Mouse (Mus musculus) lung, embryonic 15.5 days (tissue): Measurements from ENCODE around the gene Gfpt2. TPM values are rescaled to one million over a fixed set of nuclear protein-coding genes. Genes with fewer than 3 reads are reported as not detected.

Source experiments
- ATAC-seq: fragments of 200-750 bp; cut with Nextera tagmentation; 2 replicates; pipeline ENCODE4 v1.8.0; 2017; ENCODE audit warnings: moderate number of reproducible peaks, borderline replicate concordance; ENCODE audit not compliant: low FRiP score, low TSS enrichment; ENCODE audit errors: extremely low read depth
- H3K27ac ChIP-seq: fragments of 300-500 bp; sonication (generic); 2 replicates; pipeline ENCODE4 v1.5.1; 2015; ENCODE audit warnings: moderate library complexity, mild to moderate bottlenecking, inconsistent platforms
- H3K27me3 ChIP-seq: fragments of 300-500 bp; sonication (generic); 2 replicates; pipeline ENCODE4 v1.6.1; 2015; ENCODE audit warnings: inconsistent platforms
- H3K36me3 ChIP-seq: fragments of 300-500 bp; sonication (generic); 2 replicates; pipeline ENCODE4 v1.6.1; 2015; ENCODE audit warnings: inconsistent platforms
- H3K4me1 ChIP-seq: fragments of 300-500 bp; sonication (generic); 2 replicates; pipeline ENCODE4 v1.6.1; 2015; ENCODE audit warnings: inconsistent platforms
- H3K4me2 ChIP-seq: fragments of 300-500 bp; sonication (generic); 2 replicates; pipeline ENCODE4 v1.6.1; 2015; ENCODE audit warnings: inconsistent platforms, mild to moderate bottlenecking, moderate library complexity
- H3K4me3 ChIP-seq: fragments of 300-500 bp; sonication (generic); 2 replicates; pipeline ENCODE4 v1.5.1; 2015; ENCODE audit warnings: mild to moderate bottlenecking, inconsistent platforms
- H3K9ac ChIP-seq: fragments of 300-500 bp; sonication (generic); 2 replicates; pipeline ENCODE4 v1.6.1; 2015; ENCODE audit warnings: inconsistent platforms
- H3K9me3 ChIP-seq: fragments of 300-500 bp; sonication (generic); 2 replicates; pipeline ENCODE4 v1.6.1; 2016; ENCODE audit warnings: inconsistent platforms
- WGBS: fragments of 180-500 bp; shearing (Covaris S2); methylation state at CpG from one replicate; pipeline ENCODE4 v1.1.7; 2015; 5-methylcytosine and 5-hydroxymethylcytosine counted together
- polyA plus RNA-seq: library from polyadenylated mRNA; unstranded; fragments of >200 nt; fragmentation: Nextera tagmentation; extraction: Ambion mirVana; gene quantifications from 2 replicates; pipeline ENCODE4 v1.2.1, GENCODE M21; 2015

Gene Gfpt2
- polyA plus RNA-seq, 1 experiment from 2014 or later: 10.6 TPM

GRCm38 (mm10) chr11:49844311-49844710, 50.3 kb downstream of the Gfpt2 start:
- no peak overlapping the region for H3K4me2 ChIP-seq
- no peaks in the 10 kb centered on the region for H3K9me3 ChIP-seq
- peaks cover 21% of the 10 kb centered on the region for H3K4me1 ChIP-seq
- no peak for ATAC-seq
- H3K9ac ChIP-seq: no peak overlapping the region
- H3K4me3 ChIP-seq: no peak overlapping the region
- 79% methylated on average over 10 of the region's 10 CpGs for WGBS
- no peak overlapping the region for H3K27ac ChIP-seq
- H3K27me3 ChIP-seq: no peaks in the 10 kb centered on the region
- no peaks in the 10 kb centered on the region for H3K36me3 ChIP-seq

- Histone ChIP-seq H3K4me2 (no peak overlapping the region), H3K9ac (no peak overlapping the region), H3K4me1 (peaks cover 21% of the 10 kb centered on the region), H3K27me3 (no peaks in the 10 kb centered on the region), H3K36me3 (0 out of 2 replicates have a peak, but pooled peaks cover 3% of the 10 kb centered on the region), H3K9me3 (no peaks in the 10 kb centered on the region), H3K27ac (no peak overlapping the region), H3K4me3 (no peak overlapping the region)
- ATAC-seq: no peak
- 41% methylated on average over 3 of the region's 3 CpGs for WGBS
Observed at GRCm38 (mm10) chr11:49844969-49845368, 51.0 kb downstream of the Gfpt2 start.

GRCm38 (mm10) chr11:49845958-49846357, 52.0 kb downstream of the Gfpt2 start:
- Histone ChIP-seq H3K36me3 (peaks cover 11% of the 10 kb centered on the region; the same call in 1 of the 2 replicates), H3K9me3 (no peaks in the 10 kb centered on the region), H3K9ac (peak overlapping the region; percentile 48), H3K4me3 (peak overlapping the region; percentile 70), H3K4me1 (peaks cover 21% of the 10 kb centered on the region), H3K4me2 (peak overlapping the region; percentile 64), H3K27ac (peak overlapping the region; percentile 48), H3K27me3 (no peaks in the 10 kb centered on the region)
- 35% methylated on average over 11 of the region's 11 CpGs for WGBS
- no peak for ATAC-seq

- Histone ChIP-seq H3K27ac (peak within 1 kb of the TSS; percentile 91), H3K27me3 (no peaks in the 10 kb centered on the region), H3K9ac (peak within 1 kb of the TSS; percentile 80), H3K4me3 (peak within 1 kb of the TSS; percentile 70), H3K4me2 (peak within 1 kb of the TSS; percentile 64), H3K9me3 (no peaks in the 10 kb centered on the region), H3K36me3 (peaks cover 13% of the 10 kb centered on the region; the same call in 1 of the 2 replicates), H3K4me1 (peaks cover 21% of the 10 kb centered on the region)
- peak; percentile 99 for ATAC-seq
- WGBS: under 1% methylated on average over 63 of the region's 68 CpGs
Observed at GRCm38 (mm10) chr11:49846401-49847070, 52.6 kb downstream of the Gfpt2 start, which contains the start of gene Mapk9. Gene Mapk9 (plus strand): TSS chr11:49846751.

- peak overlapping the region; percentile 64 for H3K4me2 ChIP-seq
- peaks cover 21% of the 10 kb centered on the region for H3K4me1 ChIP-seq
- peaks cover 13% of the 10 kb centered on the region; the same call in 1 of the 2 replicates for H3K36me3 ChIP-seq
- peak overlapping the region; percentile 91 for H3K27ac ChIP-seq
- peak overlapping the region; percentile 70 for H3K4me3 ChIP-seq
- ATAC-seq: peak; percentile 5
- H3K27me3 ChIP-seq: no peaks in the 10 kb centered on the region
- H3K9me3 ChIP-seq: no peaks in the 10 kb centered on the region
- peak overlapping the region; percentile 80 for H3K9ac ChIP-seq
- WGBS: 8% methylated on average over 29 of the region's 29 CpGs
Observed at GRCm38 (mm10) chr11:49847071-49847810, 53.3 kb downstream of the Gfpt2 start.

- no peaks in the 10 kb centered on the region for H3K27me3 ChIP-seq
- no peak overlapping the region for H3K27ac ChIP-seq
- H3K4me3 ChIP-seq: peak overlapping the region; percentile 70
- H3K9ac ChIP-seq: peak overlapping the region; percentile 80
- H3K4me1 ChIP-seq: peaks cover 21% of the 10 kb centered on the region
- no peaks in the 10 kb centered on the region for H3K9me3 ChIP-seq
- WGBS: 59% methylated on average over 2 of the region's 2 CpGs
- peaks cover 13% of the 10 kb centered on the region; the same call in 1 of the 2 replicates for H3K36me3 ChIP-seq
- no peak for ATAC-seq
- peak overlapping the region; percentile 64 for H3K4me2 ChIP-seq
Observed at GRCm38 (mm10) chr11:49847811-49848078, 53.8 kb downstream of the Gfpt2 start.

GRCm38 (mm10) chr11:49848080-49848815, 54.3 kb downstream of the Gfpt2 start:
- Histone ChIP-seq H3K36me3 (peaks cover 13% of the 10 kb centered on the region; the same call in 1 of the 2 replicates), H3K27ac (no peak overlapping the region), H3K4me3 (no peak overlapping the region), H3K4me1 (peaks cover 21% of the 10 kb centered on the region), H3K9me3 (no peaks in the 10 kb centered on the region), H3K27me3 (no peaks in the 10 kb centered on the region), H3K4me2 (peak overlapping the region; percentile 64; the same call in 1 of the 2 replicates), H3K9ac (no peak overlapping the region)
- WGBS: 54% methylated on average over 4 of the region's 4 CpGs
- ATAC-seq: no peak

- Histone ChIP-seq H3K4me1 (peaks cover 21% of the 10 kb centered on the region), H3K9me3 (no peaks in the 10 kb centered on the region), H3K27ac (no peak overlapping the region), H3K27me3 (no peaks in the 10 kb centered on the region), H3K4me2 (no peak overlapping the region), H3K36me3 (peaks cover 24% of the 10 kb centered on the region), H3K9ac (no peak overlapping the region), H3K4me3 (no peak overlapping the region)
- 77% methylated on average over 7 of the region's 7 CpGs for WGBS
- ATAC-seq: no peak
Observed at GRCm38 (mm10) chr11:49850331-49850730, 56.4 kb downstream of the Gfpt2 start.

- Histone ChIP-seq H3K36me3 (peaks cover 26% of the 10 kb centered on the region), H3K4me1 (no peaks in the 10 kb centered on the region), H3K27me3 (no peaks in the 10 kb centered on the region), H3K4me3 (no peak overlapping the region), H3K9ac (no peak overlapping the region), H3K9me3 (no peaks in the 10 kb centered on the region), H3K27ac (no peak overlapping the region), H3K4me2 (no peak overlapping the region)
- ATAC-seq: no peak
- 71% methylated on average over 5 of the region's 5 CpGs for WGBS
Observed at GRCm38 (mm10) chr11:49855144-49855543, 61.2 kb downstream of the Gfpt2 start.

- ATAC-seq: no peak
Observed at GRCm38 (mm10) chr11:49861139-49861538, 67.2 kb downstream of the Gfpt2 start.

GRCm38 (mm10) chr11:49863926-49864325, 69.9 kb downstream of the Gfpt2 start:
- no peaks in the 10 kb centered on the region for H3K4me1 ChIP-seq
- H3K4me2 ChIP-seq: no peak overlapping the region
- no peak overlapping the region for H3K27ac ChIP-seq
- no peak for ATAC-seq
- H3K9me3 ChIP-seq: no peaks in the 10 kb centered on the region
- H3K36me3 ChIP-seq: peaks cover 10% of the 10 kb centered on the region
- no peaks in the 10 kb centered on the region for H3K27me3 ChIP-seq
- no peak overlapping the region for H3K9ac ChIP-seq
- no peak overlapping the region for H3K4me3 ChIP-seq

More at GRCm38 (mm10) chr11:49861139-49861538, 67.2 kb downstream of the Gfpt2 start:
- Histone ChIP-seq H3K4me2 (no peak overlapping the region), H3K4me1 (no peaks in the 10 kb centered on the region), H3K9me3 (no peaks in the 10 kb centered on the region), H3K36me3 (peaks cover 8% of the 10 kb centered on the region), H3K27me3 (no peaks in the 10 kb centered on the region), H3K9ac (no peak overlapping the region), H3K27ac (no peak overlapping the region), H3K4me3 (no peak overlapping the region)
- 80% methylated on average over 4 of the region's 4 CpGs for WGBS

DNA sequence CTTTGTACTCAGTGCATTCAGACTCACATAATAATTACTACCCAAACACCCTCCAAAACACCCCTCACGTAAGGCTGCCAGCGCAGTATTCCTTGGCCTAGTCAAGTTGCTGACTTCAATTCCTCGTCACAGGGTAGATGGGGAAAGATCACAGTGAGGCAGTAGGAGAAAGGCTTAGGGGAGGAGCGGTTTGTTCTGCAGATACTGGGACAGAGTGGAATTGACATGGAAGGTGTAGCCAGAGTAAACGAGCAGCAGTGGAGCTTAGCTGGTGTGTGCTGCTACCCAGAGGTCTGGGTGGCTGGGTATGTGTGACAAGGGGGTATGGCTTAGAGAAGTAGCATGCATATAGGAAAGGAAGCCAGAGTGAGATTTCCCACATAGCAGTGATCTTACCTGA, 73.3 kb downstream of the Gfpt2 start:
- 85% methylated on average over 5 of the region's 5 CpGs for WGBS
- Histone ChIP-seq H3K27me3 (no peaks in the 10 kb centered on the region), H3K9ac (no peak overlapping the region), H3K27ac (no peak overlapping the region), H3K4me1 (no peaks in the 10 kb centered on the region), H3K36me3 (peaks cover 30% of the 10 kb centered on the region), H3K4me3 (no peak overlapping the region), H3K9me3 (no peaks in the 10 kb centered on the region), H3K4me2 (no peak overlapping the region)
- ATAC-seq: no peak
